Mouse (Mus musculus) ovary, adult 10 weeks (tissue): ENCODE data around the gene Tdpoz4. TPM values are rescaled to one million over a fixed set of nuclear protein-coding genes. Genes with fewer than 3 reads are reported as not detected.

Experiments
- polyA plus RNA-seq: library from polyadenylated mRNA; stranded (reverse); fragments of 350-450 nt; fragmentation: Illumina TruSeq; extraction: RNeasy Lipid Tissue Mini Kit (QIAGEN cat#74804); gene quantifications from one replicate; pipeline ENCODE4 v1.2.3, GENCODE M21; 2014

Tdpoz4 gene
- not detected for polyA plus RNA-seq

GRCm38 (mm10) chr3:93796098-93796497 lies at the start of gene Tdpoz4:
Tdpoz4 (plus strand) TSS chr3:93796398.

GRCm38 (mm10) chr3:93772700-93773099 lies 23.5 kb upstream of the Tdpoz4 start, which contains the start of gene Gm5773:
Gm5773 (plus strand) TSS chr3:93773000.

GRCm38 (mm10) chr3:93825720-93826119 lies 29.5 kb downstream of the Tdpoz4 start, which contains the start of gene Tdpoz3:
Tdpoz3 (plus strand) TSS chr3:93826020.

Other genes starting within 250 kb of the Tdpoz4 start
- 72.1 TPM for gene S100a10, start 241.3 kb upstream of the Tdpoz4 start, polyA plus RNA-seq
- not detected for gene Tdpoz2, start 143.7 kb upstream of the Tdpoz4 start, polyA plus RNA-seq
- gene Tdpoz1, start 120.1 kb upstream of the Tdpoz4 start, polyA plus RNA-seq: not detected
- not detected for gene Gm37596, start 103.3 kb upstream of the Tdpoz4 start, polyA plus RNA-seq
- not detected for gene Gm5773, start 23.4 kb upstream of the Tdpoz4 start, polyA plus RNA-seq
- gene Tdpoz3, start 29.6 kb downstream of the Tdpoz4 start, polyA plus RNA-seq: not detected
- gene Gm9117, start 147.1 kb downstream of the Tdpoz4 start, polyA plus RNA-seq: not detected
- not detected for gene Tdpoz5, start 164.9 kb downstream of the Tdpoz4 start, polyA plus RNA-seq